Mouse (Mus musculus): ENCODE data around the gene Memo1. TPM values are rescaled to one million over a fixed set of nuclear protein-coding genes. Genes with fewer than 3 reads are reported as not detected.

The Memo1 gene
- polyA plus RNA-seq, 1 experiment from 2014 or later = 73.5 TPM

GRCm38 (mm10) chr17:74290869-74291268 lies 4.5 kb downstream of the Memo1 start:
- H3K9ac ChIP-seq = 0 out of 2 replicates have a peak overlapping the region, but pooled peaks have one; percentile 16

DNA sequence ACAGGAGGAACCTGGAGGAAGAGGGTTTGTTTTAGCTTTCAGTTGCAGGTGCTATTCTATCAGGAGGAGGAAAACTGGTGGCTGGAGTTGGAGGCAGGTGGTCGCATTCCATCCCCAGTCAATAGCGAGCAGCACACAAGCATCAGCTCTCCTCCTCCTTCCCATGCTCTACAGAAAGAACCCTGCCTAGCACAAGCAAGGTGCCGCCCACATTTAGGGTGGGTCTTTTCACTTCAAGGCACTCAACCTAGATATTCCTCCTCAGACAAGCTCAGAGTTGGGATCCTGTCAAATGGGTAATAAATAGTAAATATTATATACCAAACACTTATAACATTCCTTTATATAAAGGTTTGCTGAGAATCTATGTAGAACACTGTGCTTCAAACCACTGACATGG lies 5.1 kb downstream of the Memo1 start:
- Histone ChIP-seq H3K36me3 (ENCODE audit: poor library complexity, severe bottlenecking) (peaks cover 10% of the 10 kb centered on the region), H3K4me3 (no peak overlapping the region), H3K9me3 (replicated peaks) (peaks cover 7% of the 10 kb centered on the region; the same call in 1 of the 2 replicates), H3K27ac (no peak overlapping the region), H3K4me1 (peaks cover 25% of the 10 kb centered on the region), H3K27me3 (no peaks in the 10 kb centered on the region), H3K9ac (no peak overlapping the region), H3K4me2 (no peak overlapping the region)
- 73% methylated on average over 3 of the region's 3 CpGs for WGBS
- no peak for ATAC-seq

More at GRCm38 (mm10) chr17:74290869-74291268, 4.5 kb downstream of the Memo1 start:
- H3K9me3 ChIP-seq (replicated peaks) = peaks cover 7% of the 10 kb centered on the region; the same call in 1 of the 2 replicates
- ATAC-seq = no peak
- peaks cover 10% of the 10 kb centered on the region for H3K36me3 ChIP-seq (ENCODE audit: poor library complexity, severe bottlenecking)
- H3K27me3 ChIP-seq = no peaks in the 10 kb centered on the region
- no peak overlapping the region for H3K4me2 ChIP-seq
- no peak overlapping the region for H3K27ac ChIP-seq
- H3K4me3 ChIP-seq = no peak overlapping the region
- peaks cover 25% of the 10 kb centered on the region for H3K4me1 ChIP-seq

GRCm38 (mm10) chr17:74288626-74289025 lies 6.7 kb downstream of the Memo1 start:
- no peaks in the 10 kb centered on the region for H3K27me3 ChIP-seq
- peaks cover 7% of the 10 kb centered on the region; the same call in 1 of the 2 replicates for H3K9me3 ChIP-seq (replicated peaks)
- H3K4me1 ChIP-seq = peaks cover 23% of the 10 kb centered on the region
- H3K27ac ChIP-seq = no peak overlapping the region
- H3K36me3 ChIP-seq (ENCODE audit: poor library complexity, severe bottlenecking) = peaks cover 10% of the 10 kb centered on the region
- no peak overlapping the region for H3K9ac ChIP-seq
- no peak overlapping the region for H3K4me2 ChIP-seq
- H3K4me3 ChIP-seq = no peak overlapping the region
- WGBS = 93% methylated on average over 2 of the region's 2 CpGs
- no peak for ATAC-seq

DNA sequence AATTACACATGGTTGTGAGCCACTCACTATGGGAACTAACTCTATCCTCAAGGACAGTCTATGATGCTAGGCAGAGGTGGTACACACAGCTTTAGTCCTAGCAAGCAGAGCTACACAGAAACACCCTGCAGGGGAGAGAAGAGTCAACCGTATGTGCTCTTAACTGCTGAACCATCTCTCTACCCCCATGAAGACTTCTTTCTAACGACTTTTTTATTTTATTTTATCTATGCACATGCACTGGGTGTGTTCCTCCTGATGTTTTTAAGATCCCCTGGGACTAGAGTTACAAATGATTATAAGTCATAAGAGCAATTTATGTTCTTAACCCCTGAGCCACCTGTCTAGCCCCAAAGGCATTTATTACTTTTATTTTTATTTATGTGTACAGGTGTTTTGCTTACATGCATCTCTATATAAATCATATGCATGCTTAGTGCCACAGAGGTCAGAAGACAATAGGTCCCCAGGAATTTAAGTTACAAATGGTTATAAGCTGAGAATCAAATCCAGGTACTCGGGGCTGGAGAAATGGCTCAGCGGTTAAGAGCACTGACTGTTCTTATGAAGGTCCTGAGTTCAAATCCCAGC lies 9.1 kb downstream of the Memo1 start:
- no peaks in the 10 kb centered on the region for H3K27me3 ChIP-seq
- peaks cover 10% of the 10 kb centered on the region for H3K36me3 ChIP-seq (ENCODE audit: poor library complexity, severe bottlenecking)
- H3K9me3 ChIP-seq (replicated peaks) = peaks cover 7% of the 10 kb centered on the region; the same call in 1 of the 2 replicates
- ATAC-seq = no peak
- peaks cover 6% of the 10 kb centered on the region for H3K4me1 ChIP-seq
- 83% methylated on average over 4 of the region's 4 CpGs for WGBS
- no peak overlapping the region for H3K4me2 ChIP-seq
- H3K9ac ChIP-seq = no peak overlapping the region
- H3K27ac ChIP-seq = no peak overlapping the region
- no peak overlapping the region for H3K4me3 ChIP-seq

DNA sequence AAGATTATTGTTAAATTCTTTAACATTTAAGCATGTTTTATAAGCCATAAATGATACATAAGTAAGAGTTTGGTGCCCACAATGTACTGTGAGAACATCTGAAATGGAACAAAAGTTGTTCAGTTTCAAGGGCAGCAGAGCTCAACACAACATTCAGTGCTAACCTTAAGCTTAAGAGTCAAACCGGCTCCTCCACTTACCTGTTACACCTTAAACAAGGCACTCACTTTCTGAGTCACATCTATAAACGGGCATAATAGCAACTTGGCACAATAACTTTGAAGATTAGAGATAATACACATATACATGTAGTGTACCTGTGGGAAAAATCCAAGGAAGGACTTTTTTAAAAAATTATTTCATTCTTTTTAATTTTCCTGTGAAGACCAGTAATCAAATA lies 9.6 kb downstream of the Memo1 start:
- Histone ChIP-seq H3K4me2 (no peak overlapping the region), H3K4me3 (no peak overlapping the region), H3K9me3 (replicated peaks) (peaks cover 7% of the 10 kb centered on the region; the same call in 1 of the 2 replicates), H3K9ac (no peak overlapping the region), H3K27ac (no peak overlapping the region), H3K36me3 (ENCODE audit: poor library complexity, severe bottlenecking) (peaks cover 10% of the 10 kb centered on the region), H3K4me1 (peaks cover under 1% of the 10 kb centered on the region), H3K27me3 (no peaks in the 10 kb centered on the region)
- 95% methylated on average over 2 of the region's 2 CpGs for WGBS
- no peak for ATAC-seq

DNA sequence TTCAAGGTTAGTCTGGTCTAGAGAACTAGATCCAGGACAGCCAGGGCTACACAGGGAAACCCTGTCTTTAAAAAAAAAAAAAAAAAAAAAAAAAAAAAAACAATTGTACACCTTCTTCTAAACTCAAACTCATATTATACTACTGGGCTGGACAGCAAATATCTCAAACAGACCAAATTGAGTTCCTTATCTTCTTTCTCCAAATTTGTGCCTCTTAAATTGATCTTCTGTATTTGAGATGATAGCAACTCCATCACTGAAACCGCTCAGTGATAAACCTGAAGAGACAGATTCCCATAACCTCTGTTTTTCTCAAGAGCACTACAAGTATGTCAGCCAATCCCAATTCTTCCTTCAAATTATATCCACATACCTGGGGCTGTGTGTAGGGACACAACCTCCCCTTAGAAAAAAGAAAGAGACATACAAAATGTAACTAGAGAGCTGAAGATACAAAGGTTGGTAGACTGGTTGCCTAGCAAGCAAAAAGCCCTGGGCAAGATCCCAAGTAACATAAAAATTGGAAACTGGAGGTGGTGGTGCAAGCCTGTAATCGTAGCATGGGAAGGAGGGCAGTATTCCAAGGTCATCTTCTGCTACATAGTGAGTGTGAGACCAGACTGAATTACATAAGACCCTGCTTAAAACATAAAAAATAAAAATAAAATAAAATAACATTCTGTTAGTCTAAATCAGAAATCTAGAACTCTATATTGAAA lies 10.8 kb downstream of the Memo1 start:
- peaks cover 7% of the 10 kb centered on the region; the same call in 1 of the 2 replicates for H3K9me3 ChIP-seq (replicated peaks)
- no peaks in the 10 kb centered on the region for H3K27me3 ChIP-seq
- WGBS = 90% methylated on average over 2 of the region's 2 CpGs
- ATAC-seq = no peak
- H3K4me3 ChIP-seq = no peak overlapping the region
- no peak overlapping the region for H3K4me2 ChIP-seq
- H3K9ac ChIP-seq = no peak overlapping the region
- H3K4me1 ChIP-seq = peaks cover 3% of the 10 kb centered on the region; the same call in 1 of the 2 replicates
- H3K27ac ChIP-seq = no peak overlapping the region
- H3K36me3 ChIP-seq (ENCODE audit: poor library complexity, severe bottlenecking) = peaks cover 10% of the 10 kb centered on the region

DNA sequence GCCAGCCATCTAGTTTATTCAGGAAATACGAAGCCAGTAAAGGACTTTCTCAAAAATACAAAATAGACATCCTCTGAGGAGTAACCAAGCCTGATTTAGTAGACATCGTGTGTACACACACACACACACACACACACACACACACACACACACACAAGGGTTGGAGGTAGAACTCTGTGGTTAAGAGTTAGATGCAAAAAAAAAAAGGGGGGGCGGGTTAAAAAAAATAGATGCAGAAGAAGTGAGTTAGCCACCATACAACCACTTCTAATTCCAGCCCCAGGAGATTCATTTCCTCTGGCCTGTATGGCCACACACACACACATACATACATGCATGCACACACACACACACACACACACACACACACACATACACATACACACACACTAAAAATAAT lies 13.3 kb downstream of the Memo1 start:
- ATAC-seq = no peak
- WGBS = 96% methylated on average over 3 of the region's 3 CpGs
- Histone ChIP-seq H3K36me3 (ENCODE audit: poor library complexity, severe bottlenecking) (no peaks in the 10 kb centered on the region), H3K4me3 (no peak overlapping the region), H3K9me3 (replicated peaks) (no peaks in the 10 kb centered on the region), H3K4me2 (no peak overlapping the region), H3K27me3 (no peaks in the 10 kb centered on the region), H3K4me1 (peaks cover 10% of the 10 kb centered on the region), H3K27ac (no peak overlapping the region), H3K9ac (no peak overlapping the region)

DNA sequence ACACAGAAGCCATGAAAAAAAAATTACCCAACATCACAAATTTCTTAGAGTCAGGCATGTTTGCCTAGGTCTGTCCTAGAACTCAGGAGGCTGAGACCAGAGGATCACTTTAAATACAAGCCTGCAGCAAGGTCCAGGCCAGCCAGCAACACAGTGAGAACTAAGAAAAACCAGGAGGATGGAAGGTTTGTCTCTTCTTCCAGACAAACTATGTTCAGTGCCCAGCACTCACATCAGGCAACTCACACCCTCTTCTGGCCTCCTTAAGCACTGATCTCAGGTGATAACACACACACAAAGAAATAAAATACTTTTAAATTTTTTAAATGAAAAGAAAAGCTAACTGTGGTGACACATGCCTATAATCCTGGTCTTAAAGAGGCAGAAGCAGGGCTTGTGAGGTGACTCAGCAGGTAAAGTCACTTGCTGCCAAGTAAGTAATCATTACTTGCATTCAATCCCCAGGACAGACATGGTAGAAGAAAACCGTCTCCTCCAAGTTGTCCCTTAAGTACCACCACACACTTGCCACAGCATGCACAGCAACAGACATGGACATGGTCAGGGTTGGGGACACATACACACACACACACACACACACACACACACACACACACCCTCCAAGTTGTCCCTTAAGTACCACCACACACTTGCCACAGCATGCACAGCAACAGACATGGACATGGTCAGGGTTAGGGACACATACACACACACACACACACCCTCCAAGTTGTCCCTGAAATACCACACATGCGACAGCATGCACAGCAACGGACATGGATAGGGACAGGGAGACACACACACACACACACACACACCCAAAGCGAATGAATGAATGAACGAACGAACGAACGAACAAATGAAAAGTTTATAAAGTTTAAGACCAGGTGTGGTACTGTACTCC lies 16.1 kb downstream of the Memo1 start:
- no peak overlapping the region for H3K4me2 ChIP-seq
- H3K9me3 ChIP-seq (replicated peaks) = no peaks in the 10 kb centered on the region; the same call in 1 of the 2 replicates
- 91% methylated on average over 8 of the region's 8 CpGs for WGBS
- no peak overlapping the region for H3K4me3 ChIP-seq
- no peaks in the 10 kb centered on the region for H3K27me3 ChIP-seq
- no peak overlapping the region for H3K9ac ChIP-seq
- peaks cover 10% of the 10 kb centered on the region for H3K4me1 ChIP-seq
- 0 out of 2 replicates have a peak, but pooled peaks have one; percentile 27 for ATAC-seq
- H3K36me3 ChIP-seq (ENCODE audit: poor library complexity, severe bottlenecking) = peaks cover 4% of the 10 kb centered on the region; the same call in 1 of the 2 replicates
- no peak overlapping the region for H3K27ac ChIP-seq

DNA sequence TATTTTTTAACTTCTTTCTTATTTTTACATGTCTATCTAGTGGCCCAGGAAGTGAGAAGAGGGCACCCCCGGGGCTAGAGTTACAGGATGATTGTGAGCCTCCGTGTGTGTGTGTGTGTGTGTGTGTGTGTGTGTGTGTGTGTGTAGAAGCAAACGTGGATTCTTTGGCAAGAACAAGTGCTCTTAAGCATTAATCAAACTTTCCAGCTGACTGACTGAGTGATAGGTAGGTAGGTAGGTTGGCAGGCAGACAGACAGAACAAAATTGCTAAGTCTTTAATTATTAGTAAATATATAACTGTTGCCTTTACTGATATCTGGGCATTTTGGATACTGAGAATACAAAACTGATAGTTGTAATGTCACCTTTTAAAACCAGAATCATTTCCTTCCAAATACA lies 20.9 kb downstream of the Memo1 start:
- no peak overlapping the region for H3K4me3 ChIP-seq
- no peak overlapping the region for H3K4me2 ChIP-seq
- peaks cover 4% of the 10 kb centered on the region; the same call in 1 of the 2 replicates for H3K36me3 ChIP-seq (ENCODE audit: poor library complexity, severe bottlenecking)
- no peak for ATAC-seq
- no peak overlapping the region for H3K9ac ChIP-seq
- peaks cover 7% of the 10 kb centered on the region for H3K4me1 ChIP-seq
- H3K9me3 ChIP-seq (replicated peaks) = no peaks in the 10 kb centered on the region; the same call in 1 of the 2 replicates
- no peak overlapping the region for H3K27ac ChIP-seq
- no peaks in the 10 kb centered on the region for H3K27me3 ChIP-seq
- 90% methylated on average over 3 of the region's 3 CpGs for WGBS

DNA sequence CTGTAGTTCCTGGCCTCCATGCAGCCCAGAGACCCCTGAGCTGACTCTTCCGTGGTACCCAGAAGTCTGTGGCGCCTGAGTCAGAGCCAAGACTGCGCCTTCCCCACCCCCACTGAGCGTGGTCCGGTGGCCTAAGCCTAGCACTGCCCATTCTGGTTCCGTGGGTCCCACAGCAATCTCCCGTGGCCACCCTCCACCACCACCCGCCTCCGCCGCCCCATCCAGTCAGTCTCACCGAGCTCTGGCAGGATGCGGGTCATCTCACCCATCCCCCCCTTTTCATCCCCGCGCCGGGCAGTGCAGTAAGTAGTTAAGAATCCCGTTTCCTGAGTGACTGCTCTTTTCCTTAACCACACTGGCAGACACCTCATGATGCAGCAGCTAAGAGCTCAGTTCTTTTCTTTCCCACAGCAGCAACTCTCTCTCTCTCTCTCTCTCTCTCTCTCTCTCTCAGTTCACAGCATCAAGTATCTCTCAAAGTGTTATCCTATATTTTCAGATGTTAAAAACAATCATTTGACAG lies 22.6 kb downstream of the Memo1 start:
- Histone ChIP-seq H3K9ac (no peak overlapping the region), H3K27me3 (no peaks in the 10 kb centered on the region), H3K27ac (no peak overlapping the region), H3K9me3 (replicated peaks) (no peaks in the 10 kb centered on the region; the same call in 1 of the 2 replicates), H3K4me3 (no peak overlapping the region), H3K4me2 (no peak overlapping the region), H3K4me1 (no peaks in the 10 kb centered on the region), H3K36me3 (ENCODE audit: poor library complexity, severe bottlenecking) (peaks cover 4% of the 10 kb centered on the region; the same call in 1 of the 2 replicates)
- no peak for ATAC-seq
- WGBS = 79% methylated on average over 16 of the region's 16 CpGs

- 94% methylated on average over 3 of the region's 3 CpGs for WGBS
- Histone ChIP-seq H3K4me3 (no peak overlapping the region), H3K4me1 (no peaks in the 10 kb centered on the region), H3K9ac (no peak overlapping the region), H3K27me3 (no peaks in the 10 kb centered on the region), H3K27ac (no peak overlapping the region), H3K9me3 (replicated peaks) (no peaks in the 10 kb centered on the region; the same call in 1 of the 2 replicates), H3K36me3 (ENCODE audit: poor library complexity, severe bottlenecking) (peaks cover 4% of the 10 kb centered on the region; the same call in 1 of the 2 replicates), H3K4me2 (no peak overlapping the region)
- no peak for ATAC-seq
Observed at GRCm38 (mm10) chr17:74271541-74272268, 23.6 kb downstream of the Memo1 start.
